Mouse (Mus musculus) thymus, adult 18-20 months (tissue): Measurements from ENCODE around the gene Eaf2.
A peak's percentile ranks its signal among the peaks of the same experiment; 100 is the strongest.
"Not testable (repeated sequence)": the region's sequence is repeated elsewhere in the genome, so short reads cannot be mapped to it uniquely, and the experiment has no call there.

Experiments used
- DNase-seq, 2 experiments: peaks; one replicate each; pipeline ENCODE4 v3.0.0; 2022; ENCODE audit warnings: mixed read lengths in 2 of 2

Eaf2 gene

DNA sequence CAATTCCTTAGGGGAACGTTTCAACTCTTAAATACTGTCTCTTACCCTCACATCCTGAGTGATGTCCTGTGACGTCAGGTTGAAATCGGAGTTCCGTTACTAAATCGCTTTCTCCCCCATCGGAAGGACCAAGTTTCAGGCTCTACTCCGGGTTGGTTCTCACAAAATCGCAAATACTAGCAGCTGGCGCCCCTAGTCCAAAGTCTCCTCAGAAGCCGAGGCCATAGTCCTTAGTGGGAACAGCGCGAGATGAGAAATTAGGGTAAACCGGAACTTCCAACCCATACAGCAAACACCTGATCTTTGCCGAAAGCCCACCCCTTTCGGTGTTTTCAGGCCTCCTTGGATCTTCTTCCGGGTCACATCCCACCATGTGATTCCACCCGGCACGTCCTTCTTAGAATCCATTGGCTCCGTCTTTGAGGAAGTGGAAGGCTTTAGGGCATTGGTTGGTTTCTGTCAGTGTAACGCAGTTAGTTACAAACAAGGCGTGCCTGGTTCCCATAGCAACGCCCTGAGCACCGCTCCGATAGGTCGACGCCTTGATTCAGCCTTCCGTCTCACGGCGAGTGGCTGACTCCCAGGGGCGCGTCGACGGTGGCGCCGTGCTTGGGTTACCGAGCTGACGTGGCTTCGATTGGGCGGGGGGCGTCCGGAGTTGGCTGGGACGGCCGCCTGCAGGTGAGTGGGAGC is at the start of gene Eaf2, which contains the start of gene Golgb1:
Gene Eaf2 (minus strand): TSS at position 421 of the 693 bp plus-strand sequence.
Gene Golgb1 (plus strand): TSS at position 558 of the 693 bp plus-strand sequence.
- DNase-seq, result peak; percentile 92 to 98

DNA sequence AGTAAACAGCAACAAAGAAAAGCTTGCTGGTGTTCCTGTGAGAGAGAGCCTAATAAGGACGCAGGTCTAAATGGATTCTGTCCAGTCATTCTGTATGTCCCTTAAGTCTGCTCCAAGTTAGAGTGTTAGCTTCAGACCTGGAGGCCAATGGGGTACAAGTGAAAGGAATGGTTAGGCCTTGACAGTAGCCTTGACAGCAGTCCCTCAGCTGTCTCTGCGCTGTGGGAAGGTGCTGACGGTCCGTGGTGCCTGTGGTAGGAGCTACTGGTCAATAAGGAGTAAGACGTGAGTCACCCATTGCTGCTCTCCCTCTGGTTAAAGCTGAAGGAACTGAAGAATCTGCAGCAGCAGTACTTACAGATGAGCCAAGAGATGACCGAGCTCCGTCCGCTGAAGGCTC is 49.5 kb upstream of the Eaf2 start:
- DNase-seq, result no peak

DNA sequence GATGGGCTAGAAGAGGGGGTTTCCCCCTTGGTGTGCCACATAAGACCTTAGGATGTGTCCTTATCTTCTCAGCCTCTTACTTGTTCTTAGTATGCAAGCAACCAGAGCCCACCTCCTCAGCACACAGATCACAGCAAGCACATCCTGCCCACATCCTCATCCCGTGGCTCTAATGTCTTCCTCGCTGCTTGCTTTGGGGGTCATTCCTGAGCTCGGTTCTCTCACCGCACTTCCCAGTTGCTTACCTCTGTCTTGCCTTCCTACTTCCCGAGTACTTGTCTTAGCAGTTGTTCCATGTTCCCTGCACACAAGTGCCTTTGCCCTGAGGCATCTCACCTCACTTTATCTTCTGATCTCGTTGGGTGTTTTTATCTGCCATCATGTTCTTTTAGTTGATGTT is 47.2 kb upstream of the Eaf2 start:
- DNase-seq, result peak in 1 of 2 experiments; percentile 34

DNA sequence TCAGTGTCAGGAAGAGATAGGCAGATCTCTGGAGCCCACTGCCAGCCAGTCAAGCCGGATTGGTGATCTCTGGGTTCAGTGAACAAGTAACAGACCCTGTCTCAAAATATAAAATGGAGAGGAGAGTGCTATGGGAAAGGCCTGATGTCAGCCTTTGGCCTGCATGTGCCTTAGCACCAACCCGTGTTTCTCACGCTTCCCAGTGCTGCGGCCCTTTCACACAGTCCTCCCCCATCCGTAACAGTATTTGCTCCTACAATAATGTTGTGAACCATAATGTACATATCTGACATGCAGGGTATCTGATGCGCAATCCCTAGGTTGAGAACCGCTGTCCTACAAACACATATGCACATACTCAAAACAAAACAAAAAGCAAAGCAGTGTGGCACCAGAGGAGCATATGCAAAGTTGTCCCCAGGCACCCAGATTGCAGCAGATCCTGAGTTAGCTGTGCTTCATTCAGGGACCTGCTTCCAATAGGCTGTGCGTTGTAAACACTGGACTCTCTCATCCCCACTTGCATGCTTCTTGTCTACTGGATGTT is 46.3 kb upstream of the Eaf2 start:
- no peak for DNase-seq

DNA sequence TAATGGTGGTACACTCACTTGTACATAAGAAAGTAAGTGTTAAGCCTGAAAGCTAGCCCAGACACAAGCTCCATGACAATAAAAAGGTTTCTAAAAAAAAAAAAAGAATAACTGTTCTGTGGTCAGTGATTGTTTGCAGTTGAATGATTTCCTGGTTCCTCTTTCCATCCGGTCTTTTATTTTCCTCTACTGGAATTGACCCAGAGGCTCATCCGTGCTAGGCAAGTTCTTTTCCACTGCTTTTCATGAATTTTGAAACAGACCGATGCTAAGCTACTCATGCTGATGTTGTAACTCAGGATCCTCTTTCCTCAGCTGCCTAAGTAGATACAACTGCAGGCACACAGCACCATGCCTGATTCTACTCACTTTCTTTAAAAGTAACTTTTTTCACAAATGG is 45.6 kb upstream of the Eaf2 start:
- no peak for DNase-seq

DNA sequence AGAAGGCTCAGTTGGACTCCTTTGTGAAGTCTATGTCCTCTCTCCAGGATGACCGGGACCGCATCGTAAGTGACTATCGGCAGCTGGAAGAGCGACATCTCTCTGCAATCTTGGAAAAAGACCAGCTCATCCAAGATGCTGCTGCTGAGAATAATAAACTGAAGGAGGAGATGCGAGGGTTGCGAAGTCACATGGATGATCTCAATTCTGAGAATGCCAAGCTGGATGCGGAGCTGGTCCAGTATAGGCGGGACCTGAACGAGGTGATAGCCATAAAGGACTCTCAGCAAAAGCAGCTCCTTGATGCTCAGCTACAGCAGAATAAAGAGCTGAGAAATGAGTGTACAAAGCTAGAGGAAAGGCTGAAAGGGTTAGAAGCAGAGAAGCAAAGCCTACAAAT is 43.7 kb upstream of the Eaf2 start:
- DNase-seq, result no peak

DNA sequence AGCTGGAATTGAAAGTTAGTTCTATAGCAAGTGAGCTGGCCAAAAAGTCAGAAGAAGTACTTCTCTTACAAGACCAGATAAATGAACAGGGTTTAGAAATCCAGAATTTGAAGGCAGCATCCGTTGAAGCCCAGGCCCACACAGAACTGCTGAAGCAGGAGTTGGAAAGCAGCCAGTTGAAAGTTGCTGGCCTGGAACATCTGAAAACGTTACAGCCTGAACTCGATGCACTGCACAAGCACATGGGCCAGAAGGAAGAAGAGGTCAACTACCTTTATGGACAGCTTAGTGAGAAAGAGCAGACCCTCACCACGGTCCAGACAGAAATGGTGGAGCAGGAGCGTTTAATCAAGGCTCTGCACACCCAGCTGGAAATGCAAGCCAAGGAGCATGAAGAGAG is 39.4 kb upstream of the Eaf2 start:
- DNase-seq, result no peak

DNA sequence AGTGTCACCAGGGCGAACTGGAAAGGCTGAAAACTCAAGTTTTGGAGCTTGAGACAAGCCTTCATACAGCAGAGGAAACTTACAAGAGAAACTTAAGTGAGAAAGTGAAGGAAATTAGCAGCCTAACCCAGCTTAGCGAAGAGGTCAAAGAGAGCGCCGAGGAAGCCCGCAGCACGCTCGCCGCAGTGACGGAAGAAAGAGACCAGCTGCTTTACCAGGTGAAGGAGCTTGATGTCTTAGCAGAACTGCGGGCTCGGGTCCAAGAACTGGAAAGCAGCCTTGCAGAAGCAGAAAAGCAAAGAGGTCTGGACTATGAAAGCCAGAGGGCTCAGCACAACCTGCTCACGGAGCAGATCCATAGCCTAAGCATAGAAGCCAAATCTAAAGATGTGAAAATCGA is 37.5 kb upstream of the Eaf2 start:
- DNase-seq, result no peak

DNA sequence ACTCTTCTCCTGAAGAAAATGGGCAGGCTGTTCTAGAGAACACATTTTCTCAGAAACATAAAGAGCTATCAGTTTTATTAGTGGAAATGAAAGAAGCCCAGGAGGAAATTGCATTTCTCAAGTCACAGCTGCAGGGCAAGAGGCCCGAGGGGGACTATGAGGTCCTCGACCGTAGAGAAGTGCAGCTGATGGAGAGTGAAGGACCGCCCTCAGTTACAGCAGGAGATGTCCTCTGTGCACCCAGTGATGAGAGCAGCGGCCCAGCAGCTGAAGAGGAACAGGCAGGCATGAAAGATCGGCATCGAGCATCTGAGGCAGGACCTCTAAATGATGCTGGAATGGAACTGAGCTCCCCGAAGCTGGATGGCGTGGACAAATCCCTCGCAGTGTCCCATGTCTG is 37.1 kb upstream of the Eaf2 start:
- DNase-seq, result no peak

DNA sequence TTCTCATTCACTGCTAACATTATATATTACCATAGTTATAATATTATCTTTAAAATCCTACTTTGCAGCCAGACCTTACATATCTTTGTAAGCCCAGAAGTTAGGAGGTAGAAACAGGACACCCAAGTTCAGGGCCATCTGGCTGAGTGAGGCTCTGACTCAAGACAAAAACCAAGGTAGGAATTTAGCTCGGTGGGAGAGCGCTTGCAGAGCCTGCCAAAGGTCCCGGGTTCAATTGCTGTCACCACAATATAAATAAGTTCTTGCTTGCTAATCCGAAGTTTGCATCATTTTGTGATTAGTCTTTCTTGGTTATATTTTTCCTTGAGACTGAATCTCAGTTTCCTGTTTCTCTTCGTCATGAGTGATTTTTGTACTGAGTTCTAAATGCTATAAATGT is 28.4 kb upstream of the Eaf2 start:
- DNase-seq, result no peak

DNA sequence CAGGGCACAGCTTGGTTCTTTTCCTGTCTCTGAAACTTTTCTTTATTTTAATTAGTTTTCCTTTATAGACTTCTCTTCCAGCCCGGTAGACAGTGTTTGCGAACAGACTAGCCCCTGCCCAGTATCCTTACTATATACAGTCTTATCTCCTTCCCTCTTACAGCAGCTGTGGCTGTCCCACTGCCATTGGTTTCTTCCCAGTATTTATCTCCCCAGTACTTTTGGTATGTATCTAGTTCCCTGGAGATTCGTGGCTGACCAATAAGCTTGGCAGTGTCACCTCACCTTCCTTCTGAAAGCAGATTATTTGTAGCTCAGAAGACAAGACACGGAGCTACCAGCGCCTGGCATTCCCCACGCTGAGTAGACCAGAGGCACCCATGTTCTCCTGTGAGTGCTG is 21.9 kb upstream of the Eaf2 start:
- no peak for DNase-seq

DNA sequence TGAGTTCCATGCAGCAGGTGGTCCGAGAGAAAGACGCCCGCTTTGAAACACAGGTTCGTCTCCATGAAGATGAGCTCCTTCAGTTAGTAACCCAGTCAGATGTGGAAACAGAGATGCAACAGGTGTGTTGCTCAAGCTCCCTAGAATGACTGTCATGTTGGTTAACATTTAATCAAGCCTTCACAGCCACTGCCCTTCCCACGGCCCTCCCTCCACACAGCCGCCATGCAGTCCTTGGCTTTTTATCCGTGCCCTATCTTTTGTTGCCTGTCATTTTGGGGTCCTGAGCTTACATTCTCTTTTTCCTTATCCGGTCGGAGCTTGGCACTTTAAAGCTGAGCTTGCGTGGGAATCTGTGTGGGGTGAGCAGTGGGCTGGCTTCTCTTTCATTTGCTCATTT is 18.5 kb upstream of the Eaf2 start:
- no peak for DNase-seq

DNA sequence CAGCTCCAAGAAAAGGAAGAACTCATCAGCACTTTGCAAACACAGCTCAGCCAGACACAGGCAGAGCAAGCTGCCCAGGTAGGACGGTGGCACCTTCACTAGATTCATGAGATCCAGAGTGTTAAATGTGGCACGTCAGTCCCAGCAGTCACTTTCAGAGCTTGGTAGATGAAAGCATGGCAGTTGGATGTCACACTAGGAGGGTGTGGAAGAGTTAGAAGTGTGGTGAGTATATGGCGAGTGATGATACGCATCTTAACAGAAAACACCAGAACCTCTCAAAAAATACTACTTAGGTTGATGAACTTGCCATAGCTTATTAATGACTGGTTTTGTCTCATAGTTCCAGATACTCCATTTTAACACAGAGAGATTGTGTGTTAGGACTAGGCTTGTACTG is 16.6 kb upstream of the Eaf2 start:
- no peak for DNase-seq

DNA sequence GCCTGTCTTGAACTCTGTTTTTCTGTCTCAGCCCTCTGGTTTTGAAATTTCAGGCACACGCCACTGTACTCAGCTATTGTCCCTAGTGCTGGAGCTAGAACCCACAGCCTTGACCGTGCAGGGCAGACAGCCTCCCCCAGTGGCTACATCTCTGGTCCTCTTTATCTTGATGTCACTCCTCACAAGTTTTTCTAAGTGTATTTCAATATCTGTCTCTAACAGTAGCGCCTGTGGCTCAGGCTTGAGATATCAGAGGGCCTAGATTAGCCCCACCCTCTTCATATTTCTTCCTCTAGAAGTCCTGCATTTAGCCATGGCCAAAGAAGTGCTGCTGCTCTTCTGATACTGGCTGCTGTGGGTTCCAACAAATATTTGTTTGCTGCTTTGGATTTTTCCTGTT is 15.8 kb upstream of the Eaf2 start:
- DNase-seq, result no peak

DNA sequence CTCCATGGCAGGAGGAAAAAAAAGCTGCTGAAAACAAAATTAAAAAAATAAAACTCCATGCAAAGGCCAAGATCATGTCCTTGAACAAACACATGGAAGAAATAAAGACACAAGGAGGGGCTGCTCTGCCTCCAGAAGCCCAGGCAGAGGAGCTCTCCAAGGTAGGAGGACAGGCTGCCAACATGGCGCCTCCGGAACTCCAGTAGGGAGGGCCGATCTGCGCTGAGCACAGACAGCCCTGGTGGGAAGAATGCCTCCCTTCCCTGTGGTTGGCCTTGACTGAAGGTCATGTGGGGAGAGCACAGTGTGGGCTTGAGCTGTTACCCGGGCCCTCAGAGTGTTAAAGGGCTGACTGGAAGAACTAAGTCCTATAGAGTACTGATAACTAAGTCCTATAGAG is 12.7 kb upstream of the Eaf2 start:
- no peak for DNase-seq

DNA sequence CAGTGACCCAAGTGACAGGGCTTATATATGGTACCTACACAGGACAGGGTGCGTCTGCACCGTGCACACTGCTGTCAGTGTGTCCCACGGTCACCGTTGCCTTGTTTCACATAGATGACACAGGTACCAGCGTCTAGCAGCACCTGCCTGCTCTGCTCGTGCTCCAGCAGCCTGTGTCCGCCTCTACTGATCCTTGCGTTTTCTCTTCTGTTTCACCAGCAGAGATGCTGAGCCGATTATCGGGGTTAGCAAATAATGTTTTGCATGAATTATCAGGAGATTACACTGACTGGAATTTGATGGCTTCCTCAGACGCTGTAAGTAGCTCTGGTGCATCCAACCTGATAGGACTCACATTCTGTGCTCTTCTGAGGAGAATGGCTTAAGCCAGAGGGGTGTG is 11.1 kb upstream of the Eaf2 start:
- DNase-seq, result no peak

DNA sequence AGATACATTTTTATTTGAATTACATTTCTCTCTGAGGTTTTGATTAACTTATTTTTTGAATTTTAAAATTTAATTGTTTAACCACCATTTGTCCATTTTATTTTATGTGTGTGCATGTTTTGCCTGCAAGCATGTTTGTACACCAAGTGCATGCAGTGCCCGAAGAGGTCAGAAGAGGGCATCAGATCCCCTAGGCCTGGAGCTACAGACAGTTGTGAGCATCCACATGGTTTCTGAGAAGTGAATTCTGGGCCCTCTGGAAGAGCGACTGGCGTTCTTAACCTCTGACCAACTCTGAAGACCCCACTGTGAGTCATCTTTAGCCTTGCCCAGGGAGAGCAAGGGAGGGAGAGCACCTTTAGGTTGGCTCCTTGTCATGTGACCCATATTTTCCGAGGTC is 10.1 kb upstream of the Eaf2 start:
- peak; percentile 14 to 22 for DNase-seq

DNA sequence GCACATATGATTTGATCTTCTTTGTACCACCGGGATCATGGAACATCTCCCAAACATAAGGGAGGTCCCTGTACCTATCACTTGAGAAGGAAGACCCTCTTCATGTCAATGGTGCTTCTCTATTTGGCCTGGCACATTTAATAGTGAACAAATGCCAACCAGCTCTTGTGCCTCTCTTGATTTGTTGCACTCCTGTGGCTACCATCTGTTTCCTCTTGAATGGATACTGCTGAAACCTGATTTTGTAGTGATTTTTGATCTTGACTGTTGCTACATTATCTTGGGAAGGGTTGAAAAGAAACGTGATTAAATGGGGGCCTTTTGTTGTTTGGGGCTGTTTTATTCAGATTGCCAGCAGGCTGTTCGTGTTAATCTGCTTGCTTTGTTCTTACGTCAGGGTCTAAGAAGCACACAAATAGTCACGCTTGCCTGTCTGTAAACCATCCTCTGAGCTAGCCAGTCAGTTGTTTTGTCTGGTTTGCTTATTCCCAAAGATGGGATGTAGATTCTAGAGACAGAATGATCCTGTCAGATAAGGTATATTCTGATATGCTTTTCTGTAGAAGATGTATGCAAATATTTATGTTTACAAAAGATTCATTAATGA is 8.0 kb upstream of the Eaf2 start:
- no peak for DNase-seq

DNA sequence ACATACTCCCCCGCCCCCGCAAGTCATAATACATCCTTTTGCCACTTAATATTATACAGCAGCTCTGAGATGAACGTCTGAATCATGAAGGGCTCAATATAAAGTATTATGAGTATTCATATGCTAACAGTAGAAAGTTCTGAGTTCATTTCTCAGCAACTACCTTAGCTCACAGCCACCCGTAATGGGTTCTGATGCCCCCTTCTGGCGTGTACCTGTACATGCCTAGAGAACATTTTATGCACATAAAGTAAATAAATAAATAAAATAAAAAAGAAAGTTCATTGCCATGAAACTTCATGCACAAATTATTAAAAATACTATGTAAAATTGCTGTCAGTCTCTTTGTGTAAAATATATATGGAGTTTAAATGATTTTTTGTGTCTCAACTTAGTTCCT is 2.5 kb upstream of the Eaf2 start:
- no peak for DNase-seq

DNA sequence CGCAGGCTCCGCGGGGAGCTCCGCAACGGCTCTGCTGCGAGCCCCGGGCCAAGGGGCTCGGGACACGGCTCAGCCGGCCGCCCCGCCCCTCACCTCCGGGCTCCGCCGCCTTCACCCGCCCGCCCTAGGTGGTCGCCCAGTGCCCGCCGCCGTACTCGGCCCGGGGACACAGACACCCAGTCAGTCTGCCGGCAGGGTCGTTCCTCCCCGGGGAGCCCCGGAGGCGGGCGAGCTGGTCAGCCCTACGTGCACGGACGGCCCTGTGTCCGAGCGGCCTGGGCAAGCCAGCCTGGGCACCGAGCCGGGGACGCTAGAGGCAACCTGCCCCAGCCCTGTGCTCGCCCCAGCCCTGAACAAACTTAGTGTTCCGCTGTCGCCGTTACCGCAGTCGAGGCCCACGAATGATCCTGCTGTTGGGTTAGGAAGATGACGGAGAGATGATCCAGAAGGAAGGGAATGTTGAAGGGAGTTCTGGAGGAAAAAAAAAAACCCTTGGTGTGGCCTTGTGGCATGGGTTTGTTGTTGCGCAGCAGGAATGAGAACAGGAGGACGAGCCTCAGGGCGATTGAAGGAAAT is 561 bp upstream of the Eaf2 start:
- DNase-seq, result no peak

DNA sequence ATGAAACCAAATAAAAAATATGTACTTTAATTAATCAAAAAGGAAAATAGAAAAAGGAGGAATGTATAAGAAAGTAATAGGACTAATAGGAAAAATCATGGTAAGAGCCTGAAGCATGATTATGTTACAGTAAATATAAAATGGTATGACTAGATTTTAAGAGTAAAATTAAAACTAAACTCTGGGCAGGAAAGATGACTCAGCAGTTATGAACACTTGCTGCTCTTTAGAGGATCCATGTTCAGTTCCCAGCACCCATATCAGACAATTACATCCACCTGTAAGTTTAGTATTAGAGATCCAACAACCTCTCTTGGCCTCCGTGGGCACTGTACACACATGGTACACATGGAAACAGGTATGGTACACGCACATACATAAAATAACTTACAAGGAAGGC is 5.4 kb downstream of the Eaf2 start:
- DNase-seq, result no peak

DNA sequence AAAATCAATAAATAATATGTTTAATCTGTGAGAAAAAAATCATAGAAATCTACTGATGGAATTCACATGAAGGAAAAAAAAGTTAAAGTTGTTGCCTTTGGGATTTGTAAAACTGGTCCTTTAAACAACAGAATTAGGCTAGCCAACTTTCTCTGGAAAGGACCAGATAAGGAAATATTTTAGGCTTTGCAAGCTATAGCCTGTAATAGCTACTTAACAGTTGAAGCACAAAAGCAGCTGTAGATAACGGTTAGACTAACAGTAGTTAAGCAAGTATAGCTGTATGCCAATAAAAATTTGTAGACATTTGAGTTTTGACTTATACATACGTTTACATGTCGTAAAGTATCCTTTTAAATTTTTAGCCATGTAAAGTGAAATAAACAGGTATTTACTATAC is 11.2 kb downstream of the Eaf2 start:
- no peak for DNase-seq

DNA sequence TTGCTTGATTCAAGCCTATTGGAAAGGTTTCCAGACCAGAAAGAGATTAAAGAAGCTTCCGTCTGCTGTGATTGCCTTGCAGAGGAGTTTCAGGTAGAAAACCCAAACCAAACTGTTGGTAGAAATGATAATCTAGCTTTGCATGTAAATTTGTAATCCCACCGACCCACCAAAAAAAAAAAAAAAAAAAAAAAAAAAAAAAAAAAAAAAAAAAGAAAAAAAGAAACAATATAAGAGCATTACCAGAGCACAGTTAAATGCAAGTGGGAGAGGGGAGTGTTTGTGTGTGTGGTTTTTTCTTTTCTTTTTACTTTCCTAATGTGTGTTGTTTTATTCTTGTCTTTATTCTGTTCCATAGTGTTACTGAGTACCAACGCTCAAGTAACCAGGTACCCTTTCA is 23.6 kb downstream of the Eaf2 start:
- DNase-seq, result no peak

DNA sequence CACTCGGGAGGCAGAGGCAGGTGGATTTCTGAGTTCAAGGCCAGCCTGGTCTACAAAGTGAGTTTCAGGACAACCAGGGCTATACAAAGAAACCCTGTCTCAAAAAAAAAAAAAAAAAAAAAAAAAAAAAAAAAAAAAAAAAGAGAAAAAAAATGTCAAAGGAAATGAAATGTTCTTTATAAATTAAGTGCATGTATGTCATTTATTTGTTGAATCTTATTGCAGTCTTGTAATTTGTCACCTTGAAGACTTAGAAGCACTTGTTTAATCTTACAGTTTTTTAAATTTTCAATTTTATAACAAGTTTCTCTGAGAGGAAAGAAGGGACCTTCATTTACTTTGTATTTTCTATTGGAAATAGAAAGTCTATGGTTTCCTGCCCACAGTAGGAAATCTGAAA is 27.9 kb downstream of the Eaf2 start:
- DNase-seq, result not testable (repeated sequence)
